Mouse (Mus musculus) kidney, postnatal 14 days (tissue): Measurements from ENCODE around the gene Oat.

Source experiments
- DNase-seq: peaks from one replicate; pipeline ENCODE4 v3.0.0; 2022; ENCODE audit warnings: mixed read lengths

Gene Oat

GRCm38 (mm10) chr7:132576116-132576650 is at the start of gene Oat:
TSS of gene Oat (minus strand) at chr7:132576398.
- DNase-seq = peak; percentile 96

- DNase-seq = no peak
Observed at GRCm38 (mm10) chr7:132624161-132624560, 48.0 kb upstream of the Oat start.

GRCm38 (mm10) chr7:132619975-132620918 is 44.0 kb upstream of the Oat start:
- DNase-seq = no peak

- DNase-seq = no peak
Observed at GRCm38 (mm10) chr7:132619549-132619948, 43.4 kb upstream of the Oat start.

- DNase-seq = no peak
Observed at GRCm38 (mm10) chr7:132617021-132617564, 40.9 kb upstream of the Oat start.

- no peak for DNase-seq
Observed at GRCm38 (mm10) chr7:132616391-132616790, 40.2 kb upstream of the Oat start.

- no peak for DNase-seq
Observed at GRCm38 (mm10) chr7:132615346-132615745, 39.1 kb upstream of the Oat start.

GRCm38 (mm10) chr7:132611530-132611929 is 35.3 kb upstream of the Oat start:
- no peak for DNase-seq

GRCm38 (mm10) chr7:132610468-132611318 is 34.5 kb upstream of the Oat start, which contains the start of gene Lhpp:
TSS of gene Lhpp (plus strand) at chr7:132610638.
- DNase-seq = peak; percentile 84

GRCm38 (mm10) chr7:132608316-132609020 is 32.3 kb upstream of the Oat start:
- no peak for DNase-seq

GRCm38 (mm10) chr7:132605689-132606088 is 29.5 kb upstream of the Oat start:
- DNase-seq = no peak

- no peak for DNase-seq
Observed at GRCm38 (mm10) chr7:132604720-132605119, 28.5 kb upstream of the Oat start.

- DNase-seq = no peak
Observed at GRCm38 (mm10) chr7:132600926-132601325, 24.7 kb upstream of the Oat start.

GRCm38 (mm10) chr7:132600026-132600425 is 23.8 kb upstream of the Oat start:
- no peak for DNase-seq

- no peak for DNase-seq
Observed at GRCm38 (mm10) chr7:132599071-132599975, 23.1 kb upstream of the Oat start, which contains the start of gene Nkx1-2. TSS of gene Nkx1-2 (minus strand) at chr7:132599637.

GRCm38 (mm10) chr7:132597251-132598041 is 21.2 kb upstream of the Oat start:
- peak; percentile 10 for DNase-seq

GRCm38 (mm10) chr7:132596557-132597250 is 20.5 kb upstream of the Oat start:
- no peak for DNase-seq

GRCm38 (mm10) chr7:132595787-132596186 is 19.6 kb upstream of the Oat start:
- DNase-seq = no peak

- DNase-seq = no peak
Observed at GRCm38 (mm10) chr7:132594325-132594724, 18.1 kb upstream of the Oat start.

- DNase-seq = no peak
Observed at GRCm38 (mm10) chr7:132593762-132594161, 17.6 kb upstream of the Oat start.
